Mouse (Mus musculus) liver, adult 2 months (tissue): Measurements from ENCODE around the gene Tmem247. TPM values are rescaled to one million over a fixed set of nuclear protein-coding genes. Genes with fewer than 3 reads are reported as not detected.

Experiments
- DNase-seq: peaks from one replicate; pipeline ENCODE4 v3.0.0-alpha.2; 2011; ENCODE audit warnings: low read depth, low spot score; ENCODE audit errors: extremely low read depth
- H3K27ac ChIP-seq: fragments of 200-500 bp; replicated peaks from 2 replicates; pipeline ENCODE4 v1.5.1; 2012; ENCODE audit warnings: low read depth, mild to moderate bottlenecking, control low read depth, inconsistent platforms, low read length; ENCODE audit not compliant: insufficient read depth
- H3K27me3 ChIP-seq: fragments of 200-500 bp; 2 replicates; pipeline ENCODE4 v1.6.1; 2012; ENCODE audit warnings: mild to moderate bottlenecking, moderate library complexity, low read length, inconsistent platforms; ENCODE audit not compliant: control insufficient read depth, insufficient read depth
- H3K36me3 ChIP-seq: fragments of 200-500 bp; 2 replicates; pipeline ENCODE4 v1.6.1; 2012; ENCODE audit warnings: low read length, inconsistent platforms; ENCODE audit not compliant: control insufficient read depth, insufficient read depth
- H3K4me1 ChIP-seq: fragments of 200-500 bp; 2 replicates; pipeline ENCODE4 v1.6.1; 2011; ENCODE audit warnings: low read length; ENCODE audit not compliant: control insufficient read depth, insufficient read depth
- H3K4me3 ChIP-seq: fragments of 200-500 bp; 2 replicates; pipeline ENCODE4 v1.5.1; 2011; ENCODE audit warnings: low read depth, mild to moderate bottlenecking, control low read depth, low read length, moderate library complexity; ENCODE audit not compliant: insufficient read depth
- H3K79me2 ChIP-seq: fragments of 200-500 bp; 2 replicates; pipeline ENCODE4 v1.6.1; 2012; ENCODE audit warnings: inconsistent platforms, mild to moderate bottlenecking, low read length, moderate library complexity; ENCODE audit not compliant: control insufficient read depth, insufficient read depth
- H3K9ac ChIP-seq: fragments of 200-500 bp; 2 replicates; pipeline ENCODE4 v1.6.1; 2012; ENCODE audit warnings: low read depth, mild to moderate bottlenecking, control low read depth, inconsistent platforms, low read length
- CTCF ChIP-seq: fragments of 200-500 bp; IDR thresholded peaks from 2 replicates; pipeline ENCODE4 v1.5.1; 2011; ENCODE audit warnings: low read depth, low read length, control low read depth
- POLR2A ChIP-seq: fragments of 200-500 bp; IDR thresholded peaks from 2 replicates; pipeline ENCODE4 v1.6.1; 2011; ENCODE audit warnings: low read length, control low read depth; ENCODE audit not compliant: insufficient read depth; ENCODE audit errors: extremely low read depth
- WGBS: fragments of 180-500 bp; shearing (Covaris S2); methylation state at CpG from one replicate; pipeline ENCODE4 v1.1.7; 2018; 5-methylcytosine and 5-hydroxymethylcytosine counted together
- polyA plus RNA-seq: library from polyadenylated mRNA; depleted of rRNA; stranded (reverse); fragments of >200 nt; gene quantifications from 2 replicates; pipeline ENCODE4 v1.2.3, GENCODE M21; 2012; rRNA removed
- total RNA-seq: library from RNA; depleted of rRNA; stranded (reverse); fragments of >200 nt; gene quantifications from 2 replicates; pipeline ENCODE4 v1.2.3, GENCODE M21; 2014; rRNA removed

The Tmem247 gene
- total RNA-seq (not detected in 2 replicates), polyA plus RNA-seq (not detected in 2 replicates)

GRCm38 (mm10) chr17:86917048-86917447, at the start of gene Tmem247:
Gene Tmem247 (plus strand): TSS chr17:86917348.
- 90% methylated on average over 10 of the region's 10 CpGs for WGBS
- no peak for TF ChIP-seq CTCF
- TF ChIP-seq POLR2A = no peak

GRCm38 (mm10) chr17:86870586-86870985, 46.6 kb upstream of the Tmem247 start:
- 93% methylated on average over 8 of the region's 8 CpGs for WGBS
- peaks cover 2% of the 10 kb centered on the region; the same call in 1 of the 2 replicates for H3K4me1 ChIP-seq
- no peak overlapping the region for H3K9ac ChIP-seq
- H3K4me3 ChIP-seq = no peak overlapping the region
- DNase-seq = no peak
- H3K36me3 ChIP-seq = no peaks in the 10 kb centered on the region
- H3K79me2 ChIP-seq = no peaks in the 10 kb centered on the region
- TF ChIP-seq CTCF (no peak), POLR2A (no peak)
- H3K27ac ChIP-seq = no peak overlapping the region
- no peaks in the 10 kb centered on the region for H3K27me3 ChIP-seq

More at GRCm38 (mm10) chr17:86917048-86917447, at the start of gene Tmem247:
- Histone ChIP-seq H3K27me3 (no peaks in the 10 kb centered on the region), H3K79me2 (no peaks in the 10 kb centered on the region), H3K36me3 (no peaks in the 10 kb centered on the region), H3K4me1 (no peaks in the 10 kb centered on the region), H3K9ac (no peak within 1 kb of the TSS), H3K27ac (no peak within 1 kb of the TSS), H3K4me3 (no peak within 1 kb of the TSS)
- no peak for DNase-seq

- Histone ChIP-seq H3K36me3 (no peaks in the 10 kb centered on the region), H3K4me1 (peaks cover 2% of the 10 kb centered on the region; the same call in 1 of the 2 replicates), H3K79me2 (no peaks in the 10 kb centered on the region), H3K4me3 (no peak overlapping the region), H3K27ac (no peak overlapping the region), H3K9ac (no peak overlapping the region), H3K27me3 (no peaks in the 10 kb centered on the region)
- TF ChIP-seq POLR2A (no peak), CTCF (no peak)
- DNase-seq = no peak
- 43% methylated on average over 6 of the region's 6 CpGs for WGBS
These were observed 44.5 kb upstream of the Tmem247 start for GRCm38 (mm10) chr17:86872643-86873042.

- H3K27me3 ChIP-seq = no peaks in the 10 kb centered on the region
- TF ChIP-seq CTCF = no peak
- TF ChIP-seq POLR2A = no peak
- H3K36me3 ChIP-seq = no peaks in the 10 kb centered on the region
- no peak overlapping the region for H3K27ac ChIP-seq
- H3K4me3 ChIP-seq = no peak overlapping the region
- 93% methylated on average over 9 of the region's 9 CpGs for WGBS
- H3K79me2 ChIP-seq = no peaks in the 10 kb centered on the region
- H3K4me1 ChIP-seq = peaks cover 2% of the 10 kb centered on the region; the same call in 1 of the 2 replicates
- DNase-seq = no peak
- H3K9ac ChIP-seq = no peak overlapping the region
These were observed 40.2 kb upstream of the Tmem247 start for GRCm38 (mm10) chr17:86876940-86877339.

GRCm38 (mm10) chr17:86877747-86878146, 39.4 kb upstream of the Tmem247 start:
- 91% methylated on average over 2 of the region's 2 CpGs for WGBS
- Histone ChIP-seq H3K36me3 (no peaks in the 10 kb centered on the region), H3K4me1 (no peaks in the 10 kb centered on the region), H3K9ac (no peak overlapping the region), H3K27ac (no peak overlapping the region), H3K4me3 (no peak overlapping the region), H3K79me2 (no peaks in the 10 kb centered on the region), H3K27me3 (no peaks in the 10 kb centered on the region)
- no peak for DNase-seq
- no peak for TF ChIP-seq POLR2A
- no peak for TF ChIP-seq CTCF

- Histone ChIP-seq H3K27ac (no peak overlapping the region), H3K4me3 (no peak overlapping the region), H3K79me2 (no peaks in the 10 kb centered on the region), H3K27me3 (no peaks in the 10 kb centered on the region), H3K4me1 (no peaks in the 10 kb centered on the region), H3K9ac (no peak overlapping the region), H3K36me3 (no peaks in the 10 kb centered on the region)
- no peak for DNase-seq
- TF ChIP-seq POLR2A (no peak), CTCF (no peak)
- 89% methylated on average over 10 of the region's 10 CpGs for WGBS
These were observed 37.1 kb upstream of the Tmem247 start for GRCm38 (mm10) chr17:86880056-86880455.
